Mouse (Mus musculus): ENCODE data around the gene Sult6b2. TPM values are rescaled to one million over a fixed set of nuclear protein-coding genes. Genes with fewer than 3 reads are reported as not detected.

Gene Sult6b2
- polyA plus RNA-seq, 2 experiments from 2014 or later, result not detected

DNA sequence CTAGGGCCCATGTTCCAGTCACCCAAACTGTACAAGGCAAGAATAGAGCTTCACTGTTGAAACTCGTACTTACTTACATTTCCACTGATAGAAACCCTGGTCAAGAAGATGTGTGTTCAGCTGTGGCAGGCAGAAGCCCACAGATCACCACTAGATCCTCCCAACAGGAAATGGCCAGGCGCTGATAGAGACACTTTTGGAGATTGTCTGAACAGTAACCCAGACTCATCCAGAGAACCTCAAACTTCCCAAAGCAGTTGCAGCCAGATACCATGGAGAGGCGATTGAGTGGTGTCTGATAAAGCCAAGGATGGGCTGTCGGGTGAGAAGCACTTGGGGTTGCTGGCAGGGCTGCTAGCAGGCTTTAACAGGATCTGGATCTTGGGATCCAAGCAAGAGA is 27.4 kb downstream of the Sult6b2 start:
- no peak for ATAC-seq

DNA sequence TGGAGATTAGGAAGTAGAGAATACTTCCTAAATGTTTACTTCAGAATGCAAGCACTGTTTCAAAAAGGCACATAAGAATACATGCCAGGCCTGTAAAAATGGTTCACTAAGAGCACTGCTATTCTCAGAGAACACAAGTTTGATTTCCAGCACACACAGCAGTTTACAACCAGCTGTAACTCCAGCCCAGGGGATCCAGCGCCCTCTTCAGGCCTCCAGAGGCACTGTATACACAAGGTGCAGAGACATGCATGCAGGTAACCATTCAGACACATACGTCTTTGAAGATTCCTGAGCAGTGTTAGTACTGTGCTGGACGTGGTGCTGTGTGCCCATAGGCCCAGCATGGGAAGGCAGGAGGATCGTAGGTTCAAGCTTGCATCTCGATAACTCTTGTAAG is 30.7 kb downstream of the Sult6b2 start:
- no peak for ATAC-seq

DNA sequence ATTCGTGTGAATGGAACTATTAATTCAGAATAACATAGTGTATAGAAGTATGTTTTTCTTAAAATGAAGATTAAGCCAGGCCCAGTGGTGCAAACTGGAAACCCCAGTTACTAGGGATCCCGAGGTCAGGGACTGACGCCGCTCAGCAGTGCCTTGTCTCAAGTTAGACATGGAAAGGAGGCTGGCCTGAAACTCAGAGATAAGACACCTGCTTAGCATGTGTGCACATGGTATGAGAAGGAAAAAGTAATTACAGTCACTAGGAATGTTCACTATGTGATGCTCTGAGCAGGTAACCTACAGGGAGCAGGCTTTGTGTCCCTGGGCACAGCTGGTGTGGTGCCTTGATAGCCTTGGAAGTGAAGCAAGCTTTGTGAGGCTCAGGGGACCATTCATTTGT is 32.7 kb downstream of the Sult6b2 start:
- no peak for ATAC-seq

GRCm38 (mm10) chr6:142769896-142770295 is 34.4 kb downstream of the Sult6b2 start:
- no peak for ATAC-seq

- ATAC-seq, result no peak
Observed at GRCm38 (mm10) chr6:142767305-142767704, 37.0 kb downstream of the Sult6b2 start.

- ATAC-seq, result no peak
Observed at GRCm38 (mm10) chr6:142764933-142765332, 39.4 kb downstream of the Sult6b2 start.

DNA sequence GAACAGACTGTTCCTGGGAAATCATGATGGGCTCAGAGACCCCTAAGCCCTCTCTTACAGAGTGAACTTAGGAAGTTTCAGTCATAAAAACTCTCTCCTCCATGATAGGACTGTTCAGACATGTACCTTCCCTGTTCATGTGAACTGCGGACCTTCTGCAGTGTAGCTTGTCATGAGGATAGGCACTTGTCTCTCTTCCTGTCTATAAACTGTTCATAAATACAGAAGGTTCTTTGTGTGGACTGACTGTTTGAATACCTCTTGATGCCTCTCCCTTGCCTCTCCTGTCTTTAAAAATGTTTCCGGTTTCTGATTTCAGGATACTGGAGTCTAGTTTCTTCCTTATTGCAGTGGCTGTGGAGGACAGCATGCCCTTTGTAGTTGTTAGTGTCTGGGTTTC is 44.7 kb downstream of the Sult6b2 start:
- no peak for ATAC-seq

DNA sequence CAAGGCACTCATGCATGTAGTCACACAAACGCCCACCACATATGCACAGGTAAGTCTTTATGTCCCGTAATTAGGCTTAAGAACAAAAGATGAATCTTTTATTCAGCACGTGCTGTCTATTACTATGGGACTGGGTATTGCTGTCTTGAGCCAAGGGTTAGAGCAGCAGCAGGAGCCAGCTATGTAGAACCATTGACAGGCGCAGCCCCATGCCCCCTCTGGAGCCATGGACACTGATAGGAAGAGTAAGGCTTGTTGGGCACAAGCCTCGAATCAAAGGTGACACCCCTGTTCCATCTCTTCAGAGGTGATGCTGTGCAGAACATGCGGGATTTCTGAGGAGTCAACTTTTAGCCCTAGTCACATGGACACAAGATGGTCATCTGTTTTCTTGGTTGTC is 45.7 kb downstream of the Sult6b2 start:
- no peak for ATAC-seq

DNA sequence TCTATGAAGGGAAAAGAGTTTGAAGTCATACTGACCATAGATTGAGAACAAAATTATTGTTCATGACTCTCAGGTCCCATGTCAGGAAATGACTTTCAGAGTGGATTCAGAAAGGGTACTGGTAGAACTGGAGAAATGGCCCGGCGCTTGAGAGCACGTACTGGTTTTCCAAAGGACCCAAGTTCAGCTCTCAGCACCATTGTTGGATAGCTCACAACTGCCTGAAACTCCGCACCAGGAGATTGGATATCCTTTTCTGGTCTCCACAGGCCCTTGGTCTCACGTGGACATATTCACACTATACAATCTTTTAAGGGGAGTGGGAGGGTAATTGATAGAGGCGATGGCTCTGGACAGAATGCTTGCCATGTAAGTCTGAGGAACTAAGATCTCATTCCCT is 46.3 kb downstream of the Sult6b2 start:
- no peak for ATAC-seq

DNA sequence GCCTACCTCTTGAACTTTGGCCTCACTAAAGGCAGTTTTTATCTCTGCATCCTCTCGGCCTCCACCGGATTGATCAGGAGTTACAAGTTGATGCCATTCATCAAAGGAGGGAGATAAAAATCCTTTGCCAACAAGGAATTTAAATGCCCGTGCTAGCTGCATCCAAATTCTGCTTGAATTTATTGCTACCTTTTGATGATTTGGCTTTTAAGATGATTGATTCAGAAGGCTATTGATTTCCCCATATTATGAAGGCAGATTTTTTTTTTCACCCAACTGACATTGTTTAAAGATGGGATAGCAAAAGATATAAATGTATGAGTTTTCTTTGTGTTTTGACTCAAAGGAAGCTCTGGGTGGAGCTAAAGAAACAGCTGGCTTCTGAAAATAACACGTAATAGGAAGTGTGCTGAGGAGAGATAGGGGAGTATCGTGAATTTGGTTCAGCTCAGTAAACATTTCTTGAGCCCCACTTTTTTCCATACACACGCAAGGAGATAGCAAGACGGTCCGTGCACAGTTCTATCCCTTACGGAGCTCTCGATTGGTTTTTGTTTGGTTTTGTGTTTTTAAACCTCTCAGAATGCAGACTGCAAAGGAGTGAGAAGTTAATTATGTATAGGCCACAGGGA is 46.9 kb downstream of the Sult6b2 start:
- ATAC-seq, result peak; percentile 58

GRCm38 (mm10) chr6:142756507-142757333 is 47.6 kb downstream of the Sult6b2 start, which contains the start of gene Cmas:
Cmas (plus strand) TSS chr6:142756686.
- peak; percentile 77 for ATAC-seq

DNA sequence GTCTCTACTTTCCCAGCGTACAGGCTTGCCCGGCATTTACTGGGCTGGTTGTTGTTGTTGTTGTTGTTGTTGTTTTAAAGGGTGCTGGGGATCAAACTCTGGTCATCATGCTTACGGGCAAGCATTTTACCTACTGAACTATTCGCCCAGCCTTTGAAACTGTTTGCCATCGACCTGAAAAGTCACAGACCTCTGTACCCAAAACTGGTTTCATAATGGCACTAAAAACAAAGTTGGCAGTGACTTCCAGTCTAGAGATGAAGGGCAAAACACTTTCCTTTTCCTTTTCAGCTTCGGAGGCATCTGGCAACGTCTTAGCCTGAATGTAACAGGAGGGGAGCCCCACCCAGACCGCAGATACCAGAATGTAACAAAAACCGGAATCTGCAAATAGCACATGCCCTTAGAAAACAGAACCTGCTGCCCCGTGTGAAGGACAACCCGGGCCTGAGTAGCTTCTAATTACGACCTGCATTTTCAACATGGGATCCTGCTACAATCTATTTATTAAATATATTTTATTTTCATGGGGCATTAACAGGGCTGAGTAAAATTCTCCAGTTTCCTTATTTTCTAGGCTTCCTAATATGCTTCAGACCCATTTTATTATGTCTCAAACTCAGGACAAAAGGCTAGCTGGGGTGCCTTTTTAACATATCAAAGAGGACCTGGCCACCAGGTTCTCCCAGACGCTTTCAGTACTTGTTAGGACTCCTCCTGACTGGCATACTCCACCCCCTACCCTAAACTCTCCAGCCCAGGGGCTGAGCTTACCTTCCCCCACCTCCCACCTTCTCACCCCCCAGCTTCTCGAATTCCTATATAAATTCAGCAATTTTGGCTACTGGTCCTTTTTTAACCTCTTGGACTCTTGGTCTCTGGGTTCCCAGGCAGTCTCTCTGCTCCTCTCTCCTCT is 51.7 kb downstream of the Sult6b2 start:
- peak; percentile 23 for ATAC-seq

DNA sequence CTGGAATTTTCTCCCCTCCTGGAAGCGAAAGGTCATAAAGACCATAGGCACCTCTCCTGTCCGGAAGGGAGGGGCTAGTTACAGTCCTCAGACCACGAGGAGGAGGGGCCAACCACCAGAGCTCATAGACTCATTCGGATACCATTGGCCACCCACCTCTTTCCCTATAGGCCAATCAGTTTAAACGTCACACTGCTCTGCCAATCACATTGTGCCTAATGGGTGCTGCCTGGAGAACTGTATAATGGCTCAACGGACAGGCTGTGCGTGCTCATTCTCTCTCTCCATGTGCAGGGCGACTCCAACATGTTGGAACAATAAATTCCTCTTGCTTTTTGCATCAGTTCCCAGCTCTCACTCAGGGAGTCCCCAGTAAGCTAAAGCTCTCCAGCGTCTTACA is 52.9 kb downstream of the Sult6b2 start:
- ATAC-seq, result no peak

GRCm38 (mm10) chr6:142748057-142748708 is 56.1 kb downstream of the Sult6b2 start:
- no peak for ATAC-seq

DNA sequence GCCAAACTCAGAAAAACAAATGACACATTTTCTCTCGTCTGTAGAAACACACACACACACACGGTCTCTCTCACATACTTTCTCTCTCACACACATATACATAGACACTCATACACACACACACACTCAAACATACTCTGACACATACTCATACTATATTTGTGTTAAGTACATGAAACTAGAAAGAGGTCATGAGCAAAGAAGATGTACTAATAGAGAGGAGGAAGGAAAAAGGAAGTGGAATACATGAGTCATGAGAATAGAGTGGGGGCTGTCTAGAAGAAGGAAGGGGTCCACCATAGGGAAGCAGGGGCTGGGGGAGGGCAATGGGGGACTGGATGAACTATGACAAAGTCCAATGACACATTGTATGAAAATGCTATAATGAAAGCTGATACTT is 57.1 kb downstream of the Sult6b2 start:
- no peak for ATAC-seq

GRCm38 (mm10) chr6:142746765-142747164 is 57.5 kb downstream of the Sult6b2 start:
- ATAC-seq, result no peak

- no peak for ATAC-seq
Observed at GRCm38 (mm10) chr6:142745484-142745883, 58.8 kb downstream of the Sult6b2 start.

DNA sequence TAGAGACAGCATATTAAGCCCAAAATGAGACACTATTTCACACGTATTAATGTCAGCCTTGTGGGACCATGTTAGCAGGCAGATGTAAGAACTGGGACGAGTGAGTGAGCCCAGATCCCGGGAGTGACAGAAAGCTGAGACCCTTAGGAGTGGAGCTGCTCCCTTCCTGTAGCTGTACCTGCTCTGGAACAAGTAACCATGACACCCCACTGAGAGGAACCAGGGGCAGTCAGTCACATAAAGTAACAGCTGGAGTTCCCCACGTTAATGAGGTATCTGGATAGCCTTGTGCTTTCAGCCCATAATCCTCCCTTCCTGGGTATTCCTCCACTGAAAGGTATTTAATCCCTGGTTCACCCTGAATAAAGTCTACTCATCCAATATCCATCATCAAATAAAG is 61.1 kb downstream of the Sult6b2 start:
- ATAC-seq, result no peak

DNA sequence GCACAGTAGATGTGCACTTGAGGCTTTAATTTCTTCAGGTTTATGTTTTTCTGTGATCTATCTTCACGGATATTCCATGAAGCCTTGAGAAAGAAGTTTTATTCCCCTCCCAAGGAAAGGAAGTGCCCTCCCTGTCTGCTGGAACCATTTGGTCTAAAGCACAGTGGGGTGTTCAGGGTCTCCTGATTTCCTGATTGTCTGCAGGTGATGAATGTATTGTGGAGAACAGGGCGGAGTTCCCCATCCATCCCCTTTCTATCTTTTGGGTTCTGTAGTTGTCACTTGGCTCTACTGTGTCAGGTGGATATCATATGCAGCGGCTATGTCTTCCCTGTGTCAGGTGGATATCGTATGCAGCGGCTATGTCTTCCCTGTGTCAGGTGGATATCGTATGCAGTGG is 62.5 kb downstream of the Sult6b2 start:
- ATAC-seq, result no peak

DNA sequence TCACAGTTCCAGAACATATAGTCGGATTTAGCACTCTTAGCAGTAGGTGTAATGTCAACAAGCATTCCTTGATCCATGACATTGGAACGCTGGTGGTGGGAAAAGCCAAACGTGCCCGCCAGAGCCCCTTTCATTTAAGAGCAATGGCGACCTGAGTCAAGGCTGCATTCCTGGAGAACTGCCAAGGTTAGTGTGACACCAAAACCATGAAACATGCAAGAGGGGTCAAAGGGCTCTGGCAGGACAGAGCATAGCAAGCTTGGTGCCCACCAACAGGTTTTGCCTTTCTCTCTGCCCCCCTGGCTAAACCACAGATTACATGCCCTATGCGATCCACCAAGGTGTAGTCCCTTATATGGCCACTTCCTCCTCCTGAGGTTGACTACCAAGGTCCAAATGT is 65.7 kb downstream of the Sult6b2 start:
- no peak for ATAC-seq

DNA sequence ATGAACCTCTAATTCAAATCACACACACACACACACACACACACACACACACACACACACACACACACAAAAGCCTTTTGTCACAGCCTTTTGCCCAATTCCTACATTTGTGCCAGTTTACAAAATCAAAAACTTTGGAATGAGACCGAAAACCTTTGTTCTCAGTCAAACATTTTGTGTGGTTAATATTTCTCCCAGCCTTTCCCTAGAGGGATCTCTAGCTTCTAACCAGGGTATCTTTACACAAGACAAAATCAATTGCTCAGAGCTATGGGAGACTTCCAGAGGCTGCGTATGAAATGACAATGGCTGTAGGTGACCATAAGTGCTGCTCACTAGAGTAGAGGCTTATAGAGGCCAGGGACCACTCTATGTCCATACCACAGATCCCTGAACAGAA is 66.1 kb downstream of the Sult6b2 start:
- ATAC-seq, result no peak

- ATAC-seq, result peak; percentile 52
Observed at GRCm38 (mm10) chr6:142735302-142736005, 68.8 kb downstream of the Sult6b2 start.

All from activated CD4-positive, CD25-positive, alpha-beta regulatory T cell, adult 4 months (primary cell).